Comparison of ENCODE assay signal across 13 mouse cellular contexts in genomic region chr7:47110511-47110910, GRCm38 (mm10). TPM values are rescaled to one million over a fixed set of nuclear protein-coding genes. Genes with fewer than 3 reads are reported as not detected.
DNase-seq lines count a peak whose midpoint lies in the region; ATAC-seq and TF ChIP-seq lines count a peak whose summit lies in the region.
"Had no signal": no experiment of that assay in that cellular context is flagged by ENCODE, and none has a peak within 500 bp of the region (broad histone marks: within the 10 kb centered on the region; RNA-seq: fewer than 3 reads in every experiment).

No protein-coding gene starts in this region.

- 82% methylated on average over 7 of the region's 7 CpGs for WGBS in forebrain, embryonic 13.5 days

- no peak overlapping the region for H3ac ChIP-seq in C2C12 (ENCODE audit: control insufficient read depth, insufficient read length, low read depth)

- ATAC-seq in Patski, result peak; percentile 40
- no peak for ATAC-seq in forebrain, embryonic 13.5 days
- ATAC-seq: liver, embryonic 12.5 days had no signal

- no peak for TF ChIP-seq CTCF in C2C12 (IDR thresholded peaks at IDR 0.05; ENCODE audit: control insufficient read depth, insufficient read depth, insufficient read length)
- no peak for TF ChIP-seq CTCF in Patski (IDR thresholded peaks at IDR 0.05)

- no peak overlapping the region for H3K9ac ChIP-seq in forebrain, embryonic 13.5 days
- H3K9ac ChIP-seq: heart, embryonic 15.5 days; liver, embryonic 12.5 days had no signal

- POLR2A ChIA-PET in Patski (lab: Charles Lee), result interaction anchor here (0.6 kb wide), 1 partner anchor 205 kb away, joined by 3 read pairs; no protein-coding TSS in a partner anchor

- H3K9me3 ChIP-seq in forebrain, embryonic 13.5 days (replicated peaks), result no peaks in the 10 kb centered on the region
- H3K9me3 ChIP-seq: forebrain, embryonic 10.5 days; heart, embryonic 15.5 days; liver, embryonic 12.5 days had no signal

- in situ Hi-C loops in Patski (cut with MboI; ENCODE audit: low pct_unique_long_range_greater_than_20kb), result no loop called here

- no peaks in the 10 kb centered on the region for H3K4me1 ChIP-seq in forebrain, embryonic 13.5 days
- H3K4me1 ChIP-seq: forebrain, embryonic 10.5 days; heart, embryonic 15.5 days; liver, embryonic 12.5 days had no signal

- H3K4me2 ChIP-seq in forebrain, embryonic 13.5 days, result no peak overlapping the region
- H3K4me2 ChIP-seq: heart, embryonic 15.5 days; liver, embryonic 12.5 days had no signal

- no peak overlapping the region for H3K27ac ChIP-seq in forebrain, embryonic 13.5 days
- H3K27ac ChIP-seq: forebrain, embryonic 10.5 days; heart, embryonic 15.5 days; liver, embryonic 12.5 days had no signal

- no peak for DNase-seq in Patski (ENCODE audit: low read depth, low spot score)
- peak; percentile 60 for DNase-seq in induced T-regulatory cell, adult 2 months (ENCODE audit: low read depth)
- peak; percentile 50 for DNase-seq in lung, postnatal 14 days
- no peak for DNase-seq in cerebellum, adult 9-11 months
- DNase-seq in spleen, postnatal 14 days (ENCODE audit: low spot score in 2 of 2), result no peak
- DNase-seq: cerebellum, adult 11 months; kidney, postnatal 10 days; spleen, adult 18-20 months had no signal

- no peaks in the 10 kb centered on the region for H3K36me3 ChIP-seq in C2C12 (ENCODE audit: control insufficient read depth, insufficient read depth)
- H3K36me3 ChIP-seq in forebrain, embryonic 13.5 days (ENCODE audit: poor library complexity, severe bottlenecking), result no peaks in the 10 kb centered on the region
- H3K36me3 ChIP-seq: forebrain, embryonic 10.5 days; heart, embryonic 15.5 days; liver, embryonic 12.5 days had no signal

- H3K27me3 ChIP-seq in C2C12 (ENCODE audit: control insufficient read depth, insufficient read depth, insufficient read length), result no peaks in the 10 kb centered on the region
- no peaks in the 10 kb centered on the region for H3K27me3 ChIP-seq in Patski
- H3K27me3 ChIP-seq in forebrain, embryonic 13.5 days, result no peaks in the 10 kb centered on the region
- H3K27me3 ChIP-seq: liver, embryonic 12.5 days had no signal

- no peak overlapping the region for H3K4me3 ChIP-seq in C2C12 (ENCODE audit: insufficient read depth, poor library complexity, severe bottlenecking)
- H3K4me3 ChIP-seq in forebrain, embryonic 13.5 days, result no peak overlapping the region
- H3K4me3 ChIP-seq: forebrain, embryonic 10.5 days; heart, embryonic 15.5 days; liver, embryonic 12.5 days had no signal

- H3K79me2 ChIP-seq in C2C12 (ENCODE audit: control insufficient read depth, insufficient read depth), result no peaks in the 10 kb centered on the region

- H3K79me3 ChIP-seq in C2C12 (ENCODE audit: low read depth), result no peaks in the 10 kb centered on the region

- CTCF ChIA-PET in Patski (lab: Charles Lee), result no interaction called here

TF ChIP-seq in C2C12, 6 proteins besides CTCF, POLR2A, EP300 and RAD21:
- TF ChIP-seq CEBPB (IDR thresholded peaks at IDR 0.05; ENCODE audit: low read depth) (peak; percentile 95), FOSL1 (IDR thresholded peaks at IDR 0.05; ENCODE audit: insufficient read depth, low read length, poor library complexity, severe bottlenecking) (peak; percentile 58), MYOG (IDR thresholded peaks at IDR 0.05; ENCODE audit: control insufficient read depth, extremely low read depth, insufficient read length) (no peak), MYOD1 (IDR thresholded peaks at IDR 0.05; ENCODE audit: control insufficient read depth, insufficient read length, low read depth) (no peak)

RNA-seq across cellular contexts. Expression of gene Ptpn5, which starts 23.0 kb away (rescaled TPM):
- polyA plus RNA-seq in C2C12 (2012; fragmentation: generic; extraction: Trizol) (0.16 TPM), Patski (2021) (0.18 TPM)
- 38.8 and 46.9 TPM in 2 replicates for polyA plus RNA-seq in forebrain, embryonic 13.5 days (2015; fragmentation: Nextera tagmentation; extraction: Ambion mirVana)
- polyA plus RNA-seq: liver, embryonic 12.5 days had no signal

Comparison
In these comparisons a context has a peak if more than half of its experiments do, and no peak if none do; other contexts are left out.
1. DNase-seq: peak in induced T-regulatory cell, adult 2 months (single experiment) and lung, postnatal 14 days (single experiment); none in Patski (single experiment), cerebellum, adult 9-11 months (single experiment) and spleen, postnatal 14 days (0 of 2).
2. RNA of gene Ptpn5, which starts 23.0 kb away (polyA plus RNA-seq): 38.8 to 46.9 TPM in forebrain, embryonic 13.5 days; 0.18 TPM in Patski (single experiment) and 0.16 TPM in C2C12 (single experiment); every median in the first group is over 10 times any median in the second.